Mouse (Mus musculus): ENCODE measurements around the gene Hoga1. TPM values are rescaled to one million over a fixed set of nuclear protein-coding genes. Genes with fewer than 3 reads are reported as not detected.

The Hoga1 gene
- polyA plus RNA-seq (2012; rRNA removed), result 2.1 TPM in 2 replicates

DNA sequence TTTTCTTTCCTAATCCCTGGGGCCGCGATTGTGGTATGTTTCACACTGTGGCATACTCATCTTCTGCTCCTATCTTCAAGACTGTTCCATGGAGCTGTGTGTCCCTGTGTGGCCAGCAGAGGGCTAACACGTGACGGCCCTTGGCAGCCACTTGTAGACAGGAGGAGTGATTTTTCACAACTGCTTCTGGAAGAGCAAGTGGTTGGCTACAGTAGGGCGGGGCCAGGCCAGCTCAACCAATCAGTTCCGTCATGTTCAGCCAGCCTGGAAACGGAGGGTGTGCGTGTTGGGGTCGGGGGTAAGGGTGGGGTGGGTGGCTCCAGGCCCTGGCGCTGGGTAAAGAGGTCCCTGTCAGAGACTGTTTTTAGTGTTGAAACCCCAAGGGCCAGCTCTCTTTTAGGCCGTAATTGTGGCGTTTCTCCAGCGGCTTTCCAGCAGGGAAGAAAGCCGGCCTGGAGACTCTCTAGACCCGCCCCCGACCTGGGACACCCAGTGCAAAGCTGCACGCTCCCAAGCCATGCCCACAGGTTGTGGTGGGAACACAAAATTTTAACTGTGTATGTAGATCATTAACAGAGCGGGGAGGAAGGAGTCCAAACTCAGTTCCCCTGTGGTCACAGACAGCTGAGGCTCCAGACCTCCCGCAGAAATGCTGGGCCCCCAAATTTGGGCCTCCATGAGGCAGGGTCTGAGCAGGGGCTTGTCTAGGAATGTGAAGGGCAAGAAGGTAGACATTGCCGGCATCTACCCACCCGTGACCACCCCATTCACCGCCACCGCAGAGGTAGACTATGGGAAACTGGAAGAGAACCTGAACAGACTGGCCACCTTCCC is at the start of gene Hoga1:
Gene Hoga1 (plus strand): TSS at position 342 of the 834 bp plus-strand sequence.

DNA sequence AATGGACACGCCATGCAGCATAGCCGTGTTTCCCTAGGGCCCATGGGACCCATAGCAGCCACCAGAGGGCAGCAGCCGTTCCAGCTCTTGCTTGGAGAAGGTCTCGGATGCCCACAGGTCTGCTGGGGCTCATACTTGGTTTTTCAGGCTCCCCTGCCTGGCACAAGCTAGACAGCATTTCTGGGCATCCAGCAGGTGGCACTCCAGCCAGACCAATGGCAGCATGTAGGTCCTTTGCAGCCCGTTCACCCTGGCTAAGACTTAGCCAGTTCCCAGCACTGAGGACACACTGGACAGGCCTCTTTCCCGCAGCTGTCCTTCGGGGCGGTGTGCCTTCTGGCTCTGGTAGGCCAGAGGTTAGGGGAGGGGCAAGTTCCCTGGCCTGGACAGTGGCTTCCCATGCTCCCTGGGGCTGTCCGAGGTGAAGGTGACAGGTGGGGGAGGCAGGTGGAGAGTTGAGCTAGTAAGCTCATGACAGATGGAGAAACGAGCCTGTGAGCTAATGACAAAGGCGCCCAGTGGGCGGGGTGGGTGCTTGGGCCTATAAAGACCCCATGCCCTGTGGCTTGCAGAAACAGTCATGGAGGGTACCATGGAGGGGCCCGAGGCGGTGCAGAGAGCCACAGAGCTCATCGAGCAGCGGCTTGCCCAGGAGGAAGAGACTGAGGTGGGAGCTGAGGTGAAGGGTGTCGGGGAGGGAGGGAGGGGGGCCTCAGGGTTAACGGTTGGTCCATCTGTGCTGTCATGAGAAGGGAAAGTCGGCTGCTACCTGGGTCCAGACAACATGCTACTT is 9.8 kb upstream of the Hoga1 start, which contains the start of gene Ankrd2:
Gene Ankrd2 (plus strand): TSS at position 545 of the 793 bp plus-strand sequence.

GRCm38 (mm10) chr19:42051948-42052347 is 6.5 kb downstream of the Hoga1 start, which contains the start of gene 4933411K16Rik:
Gene 4933411K16Rik, plus strand, starts transcription at chr19:42052248.

DNA sequence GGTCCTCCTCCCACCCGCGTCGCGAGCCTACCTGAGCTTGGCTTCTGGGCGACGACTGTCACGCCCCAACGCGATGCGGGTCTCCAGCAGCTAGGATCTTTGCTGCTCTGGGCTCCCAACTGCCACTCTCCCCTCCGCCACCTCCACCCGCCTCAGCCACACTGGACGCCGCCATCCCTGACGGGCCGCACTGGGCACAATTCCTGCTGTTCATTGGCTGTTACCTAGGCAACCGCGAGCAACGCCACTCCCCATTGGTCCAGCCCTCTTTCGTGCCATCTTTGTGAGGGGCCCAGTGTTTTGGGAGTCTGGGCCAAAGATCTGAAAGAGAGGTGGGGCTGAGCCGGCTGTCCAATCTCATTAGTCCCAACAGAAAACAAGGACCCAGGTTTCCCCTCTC is 40.8 kb downstream of the Hoga1 start, which contains the start of gene Morn4:
Gene Morn4 (minus strand): TSS at position 192 of the 400 bp plus-strand sequence.

DNA sequence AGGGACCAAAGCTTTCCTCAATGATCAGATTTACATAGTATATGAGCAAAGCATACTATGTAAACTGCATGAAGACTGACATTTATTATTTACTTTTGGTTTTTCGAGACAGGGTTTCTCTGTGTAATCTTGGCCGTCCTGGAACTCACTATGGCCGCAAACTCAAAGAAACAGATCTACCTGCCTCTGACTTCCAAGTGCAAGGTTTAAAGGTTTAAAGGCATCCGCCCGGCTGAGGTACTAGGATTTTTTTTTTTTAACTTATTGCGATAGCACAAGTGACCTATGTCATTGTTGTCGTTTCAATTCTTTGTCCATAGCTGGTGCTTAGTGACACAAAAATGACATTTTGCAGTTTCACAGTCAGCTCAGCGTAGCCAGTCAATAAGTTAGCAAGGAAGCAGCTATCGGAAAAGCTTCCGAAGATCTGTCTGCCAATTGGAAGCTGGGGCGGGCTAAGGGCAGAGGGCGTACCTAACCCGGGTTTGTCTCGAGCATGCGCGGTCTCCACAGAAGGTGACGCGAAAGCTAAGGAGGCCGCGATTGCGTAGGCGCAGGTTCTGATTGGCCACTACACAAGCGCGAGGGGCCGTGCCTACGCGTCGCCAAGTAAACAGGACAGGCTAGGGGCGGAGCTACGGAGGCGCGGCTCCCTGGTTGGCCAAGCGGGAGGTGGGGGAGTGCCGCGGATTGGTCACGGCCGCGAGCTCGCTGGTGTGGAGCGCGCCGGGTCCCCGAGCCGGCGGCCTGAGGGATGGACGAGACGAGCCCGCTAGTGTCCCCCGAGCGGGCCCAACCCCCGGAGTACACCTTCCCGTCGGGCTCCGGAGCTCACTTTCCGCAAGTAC is 44.6 kb downstream of the Hoga1 start, which contains the start of gene Pi4k2a:
Gene Pi4k2a (plus strand): TSS at position 723 of the 848 bp plus-strand sequence.

Other genes starting within 250 kb of the Hoga1 start
- gene Arhgap19, start 243.6 kb upstream of the Hoga1 start, polyA plus RNA-seq (2012; rRNA removed), result 5.0 and 6.1 TPM in 2 replicates
- gene Frat1, start 215.6 kb upstream of the Hoga1 start, polyA plus RNA-seq (2012; rRNA removed), result 11.0 and 12.4 TPM in 2 replicates
- gene Frat2, start 197.5 kb upstream of the Hoga1 start, polyA plus RNA-seq (2012; rRNA removed), result 12.0 and 13.9 TPM in 2 replicates
- 16.9 and 17.0 TPM in 2 replicates for gene Rrp12, start 149.4 kb upstream of the Hoga1 start, polyA plus RNA-seq (2012; rRNA removed)
- 459 and 467 TPM in 2 replicates for gene Pgam1, start 133.7 kb upstream of the Hoga1 start, polyA plus RNA-seq (2012; rRNA removed)
- gene Exosc1, start 112.2 kb upstream of the Hoga1 start, polyA plus RNA-seq (2012; rRNA removed), result 30.5 and 31.7 TPM in 2 replicates
- 93.7 and 94.8 TPM in 2 replicates for gene Zdhhc16, start 112.1 kb upstream of the Hoga1 start, polyA plus RNA-seq (2012; rRNA removed)
- 65.4 and 70.2 TPM in 2 replicates for gene Mms19, start 64.5 kb upstream of the Hoga1 start, polyA plus RNA-seq (2012; rRNA removed)
- gene Ubtd1, start 63.8 kb upstream of the Hoga1 start, polyA plus RNA-seq (2012; rRNA removed), result 16.5 and 16.8 TPM in 2 replicates
- 0.93 and 1.1 TPM in 2 replicates for gene Ankrd2, start 9.6 kb upstream of the Hoga1 start, polyA plus RNA-seq (2012; rRNA removed)
- 0.29 and 0.34 TPM in 2 replicates for gene 4933411K16Rik, start 6.6 kb downstream of the Hoga1 start, polyA plus RNA-seq (2012; rRNA removed)
- 161 and 175 TPM in 2 replicates for gene Morn4, start 40.7 kb downstream of the Hoga1 start, polyA plus RNA-seq (2012; rRNA removed)
- 40.2 and 41.2 TPM in 2 replicates for gene Pi4k2a, start 44.9 kb downstream of the Hoga1 start, polyA plus RNA-seq (2012; rRNA removed)
- gene Avpi1, start 83.4 kb downstream of the Hoga1 start, polyA plus RNA-seq (2012; rRNA removed), result 5.2 and 6.2 TPM in 2 replicates
- gene Marveld1, start 101.8 kb downstream of the Hoga1 start, polyA plus RNA-seq (2012; rRNA removed), result 13.5 and 15.1 TPM in 2 replicates
- 135 and 139 TPM in 2 replicates for gene Zfyve27, start 118.3 kb downstream of the Hoga1 start, polyA plus RNA-seq (2012; rRNA removed)
- 3.9 and 5.2 TPM in 2 replicates for gene Sfrp5, start 156.6 kb downstream of the Hoga1 start, polyA plus RNA-seq (2012; rRNA removed)
- gene Golga7b, start 202.0 kb downstream of the Hoga1 start, polyA plus RNA-seq (2012; rRNA removed), result 41.9 and 46.1 TPM in 2 replicates